Mouse (Mus musculus) embryonic fibroblast, embryonic 13.5 days (primary cell): ENCODE measurements at regions not wholly inside any gene's neighbourhood (a gene's known extent, or its start where the extent isn't known, plus 50 kb on each side); places are given as distances from the start of the nearest gene placed in this dataset.

Experiments
- H3K27ac ChIP-seq: 2 replicates; pipeline ENCODE4 v1.5.1; 2012; ENCODE audit warnings: low read length, control low read depth, inconsistent platforms; ENCODE audit not compliant: insufficient read depth
- H3K4me1 ChIP-seq: 2 replicates; pipeline ENCODE4 v1.6.1; 2011; ENCODE audit warnings: low read length; ENCODE audit not compliant: control insufficient read depth, insufficient read depth
- H3K4me3 ChIP-seq: 2 replicates; pipeline ENCODE4 v1.5.1; 2011; ENCODE audit warnings: mild to moderate bottlenecking, control low read depth, low read length; ENCODE audit not compliant: insufficient read depth
- CTCF ChIP-seq: IDR thresholded peaks from 2 replicates; pipeline ENCODE4 v1.5.1; 2011; ENCODE audit warnings: mild to moderate bottlenecking, control low read depth, low read length, moderate library complexity, borderline replicate concordance; ENCODE audit not compliant: insufficient read depth
- POLR2A ChIP-seq: IDR thresholded peaks from 2 replicates; pipeline ENCODE4 v1.6.1; 2011; ENCODE audit warnings: low read depth, mild to moderate bottlenecking, control low read depth, low read length, moderate library complexity

DNA sequence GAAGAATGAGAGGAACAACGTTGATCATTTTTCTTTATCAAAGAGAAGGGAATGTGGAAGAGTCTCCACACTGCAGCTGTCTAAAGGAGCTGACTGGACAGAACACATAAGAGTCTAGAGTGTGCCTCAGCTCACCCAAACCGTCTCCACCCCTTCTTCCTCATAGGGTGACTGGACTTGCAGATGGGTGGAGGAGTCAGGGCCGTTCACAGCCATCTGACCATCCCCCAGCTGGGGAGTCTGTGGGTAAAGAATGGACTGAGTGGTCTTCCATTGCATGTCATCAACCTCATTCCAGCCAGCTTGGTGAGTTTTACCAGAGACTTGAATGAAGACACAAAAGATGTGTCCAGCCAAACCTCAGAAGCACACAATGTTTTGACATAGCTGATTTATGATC lies 156.1 kb upstream of the Syt13 start:
- Histone ChIP-seq H3K4me1 (no peaks in the 10 kb centered on the region), H3K27ac (no peak overlapping the region), H3K4me3 (no peak overlapping the region)
- no peak for TF ChIP-seq CTCF
- TF ChIP-seq POLR2A = no peak

- TF ChIP-seq CTCF (no peak), POLR2A (no peak)
Observed at GRCm38 (mm10) chr2:92763881-92764635, 150.8 kb upstream of the Syt13 start.

GRCm38 (mm10) chr2:92767476-92768005 lies 147.4 kb upstream of the Syt13 start:
- H3K27ac ChIP-seq = no peak overlapping the region
- no peak for TF ChIP-seq POLR2A
- TF ChIP-seq CTCF = no peak
- H3K4me3 ChIP-seq = no peak overlapping the region
- peaks cover 9% of the 10 kb centered on the region for H3K4me1 ChIP-seq

More at GRCm38 (mm10) chr2:92763881-92764635, 150.8 kb upstream of the Syt13 start:
- no peak overlapping the region for H3K27ac ChIP-seq
- peaks cover 3% of the 10 kb centered on the region; the same call in 1 of the 2 replicates for H3K4me1 ChIP-seq
- H3K4me3 ChIP-seq = no peak overlapping the region

DNA sequence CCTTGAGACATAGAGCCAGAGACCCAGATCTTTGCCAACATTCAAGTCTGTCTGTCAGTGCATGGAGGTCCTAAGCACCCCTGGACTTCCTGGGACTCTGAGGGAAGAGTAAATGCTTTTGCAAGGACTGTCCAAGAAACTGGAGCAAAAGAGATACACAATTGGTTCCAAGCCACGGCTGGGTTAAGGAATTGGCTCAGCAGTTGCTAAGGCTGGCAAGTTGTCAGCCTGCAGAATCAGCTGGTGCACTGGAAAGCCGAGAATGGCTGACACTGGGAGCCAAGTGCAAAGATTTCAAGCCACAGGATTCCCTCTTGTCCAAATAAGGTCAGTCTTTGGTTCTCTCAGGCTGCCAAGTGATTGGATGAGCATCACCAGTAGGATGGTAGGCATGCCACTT lies 146.8 kb upstream of the Syt13 start:
- Histone ChIP-seq H3K4me1 (peaks cover 9% of the 10 kb centered on the region), H3K27ac (no peak overlapping the region), H3K4me3 (no peak overlapping the region)
- TF ChIP-seq POLR2A (no peak), CTCF (no peak)

DNA sequence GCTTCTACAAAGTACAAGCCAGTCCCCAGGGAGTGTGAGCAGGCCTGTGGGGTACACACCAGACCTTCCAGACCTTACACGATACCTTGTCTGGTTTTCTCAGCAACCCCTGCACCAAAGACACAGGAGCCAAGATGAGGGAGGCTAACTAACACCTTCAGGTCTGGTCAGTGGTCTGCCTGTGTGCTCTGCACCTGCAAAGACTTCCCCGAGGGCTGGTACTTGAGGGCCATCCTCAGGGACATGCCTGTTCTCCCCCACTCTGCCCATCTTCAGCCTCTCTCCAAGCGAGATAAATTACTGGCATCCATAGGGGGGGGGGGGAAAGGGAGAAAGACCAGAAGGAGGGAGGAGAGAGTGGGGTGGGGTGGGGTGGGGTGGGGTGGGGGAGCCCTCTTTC lies 145.8 kb upstream of the Syt13 start:
- peaks cover 9% of the 10 kb centered on the region for H3K4me1 ChIP-seq
- H3K4me3 ChIP-seq = no peak overlapping the region
- no peak for TF ChIP-seq CTCF
- no peak for TF ChIP-seq POLR2A

DNA sequence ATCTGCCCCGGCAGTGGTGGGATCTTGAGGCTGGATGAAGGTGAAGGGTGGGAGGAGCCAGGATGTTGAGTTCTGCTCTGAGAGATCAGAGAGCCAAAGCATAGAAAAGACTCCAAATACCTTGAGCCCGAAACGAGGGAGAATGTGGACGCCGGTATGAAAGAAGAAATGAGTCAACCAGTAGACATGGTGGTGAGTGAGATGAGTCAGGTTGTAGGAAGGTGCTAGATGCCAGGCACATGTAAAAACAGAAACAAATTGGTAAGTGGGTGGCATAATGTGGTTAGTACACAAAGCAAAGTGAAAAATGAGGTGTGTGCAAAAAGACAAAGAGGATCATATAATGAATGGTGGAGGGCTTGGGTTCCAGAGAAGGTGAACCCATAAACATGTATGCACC lies 144.8 kb upstream of the Syt13 start:
- H3K4me3 ChIP-seq = no peak overlapping the region
- TF ChIP-seq CTCF (no peak), POLR2A (no peak)
- peaks cover 9% of the 10 kb centered on the region for H3K4me1 ChIP-seq
- H3K27ac ChIP-seq = no peak overlapping the region

More for the DNA sequence above, 145.8 kb upstream of the Syt13 start:
- H3K27ac ChIP-seq = no peak overlapping the region

GRCm38 (mm10) chr2:92772623-92773022 lies 142.3 kb upstream of the Syt13 start:
- H3K4me1 ChIP-seq = peaks cover 9% of the 10 kb centered on the region
- TF ChIP-seq CTCF (no peak), POLR2A (no peak)
- H3K4me3 ChIP-seq = no peak overlapping the region
- H3K27ac ChIP-seq = 0 out of 2 replicates have a peak overlapping the region, but pooled peaks have one; percentile 43

GRCm38 (mm10) chr2:92776497-92776896 lies 138.4 kb upstream of the Syt13 start:
- Histone ChIP-seq H3K4me1 (peaks cover 6% of the 10 kb centered on the region), H3K27ac (no peak overlapping the region), H3K4me3 (no peak overlapping the region)
- no peak for TF ChIP-seq CTCF
- no peak for TF ChIP-seq POLR2A

DNA sequence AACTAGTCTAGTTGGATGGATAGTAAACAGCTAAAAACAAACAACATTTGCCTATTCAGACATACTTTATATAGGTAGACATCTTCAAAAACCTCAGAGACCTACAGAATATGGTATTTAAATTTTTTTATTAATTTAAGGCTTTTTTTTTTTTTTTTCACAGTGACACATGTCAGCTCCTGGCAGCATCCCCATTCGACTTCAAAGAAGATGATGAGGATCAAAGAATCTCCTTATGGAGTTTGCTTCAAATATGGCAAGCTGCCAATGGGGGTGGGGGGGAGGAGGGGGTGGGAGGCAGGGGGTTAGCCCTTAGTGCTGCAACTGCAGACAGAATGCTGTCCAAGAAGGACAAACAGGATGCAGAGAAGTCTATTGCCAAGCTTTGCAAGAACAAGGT lies 135.8 kb upstream of the Syt13 start:
- no peaks in the 10 kb centered on the region; the same call in 1 of the 2 replicates for H3K4me1 ChIP-seq
- H3K27ac ChIP-seq = no peak overlapping the region
- no peak for TF ChIP-seq POLR2A
- no peak for TF ChIP-seq CTCF
- no peak overlapping the region for H3K4me3 ChIP-seq

- no peak for TF ChIP-seq CTCF
- no peak for TF ChIP-seq POLR2A
- H3K4me3 ChIP-seq = no peak overlapping the region
- H3K27ac ChIP-seq = no peak overlapping the region
- H3K4me1 ChIP-seq = no peaks in the 10 kb centered on the region; the same call in 1 of the 2 replicates
Observed at GRCm38 (mm10) chr2:92780021-92780420, 134.9 kb upstream of the Syt13 start.
